Mouse (Mus musculus) embryonic facial prominence, embryonic 11.5 days (tissue): ENCODE data around the gene Zfp639. TPM values are rescaled to one million over a fixed set of nuclear protein-coding genes. Genes with fewer than 3 reads are reported as not detected.

ENCODE experiments used
- ATAC-seq: fragments of 200-750 bp; cut with Nextera tagmentation; replicated peaks from 2 replicates; pipeline ENCODE4 v1.8.0; 2017; ENCODE audit warnings: low read depth; ENCODE audit not compliant: insufficient number of reproducible peaks, low FRiP score, low TSS enrichment
- DNase-seq: peaks from one replicate; pipeline ENCODE4 v3.0.0-alpha.2; 2015; ENCODE audit warnings: low spot score
- H3K27ac ChIP-seq: fragments of 300-500 bp; sonication (generic); replicated peaks from 2 replicates; pipeline ENCODE4 v1.5.1; 2014; ENCODE audit warnings: mild to moderate bottlenecking, low read depth, low read length, control low read depth
- H3K27me3 ChIP-seq: fragments of 300-500 bp; sonication (generic); 2 replicates; pipeline ENCODE4 v1.6.1; 2014; ENCODE audit warnings: mild to moderate bottlenecking, low read length, moderate library complexity, mixed read lengths; ENCODE audit not compliant: control insufficient read depth, insufficient read depth
- H3K36me3 ChIP-seq: fragments of 300-500 bp; sonication (generic); replicated peaks from 2 replicates; pipeline ENCODE4 v1.6.1; 2014; ENCODE audit warnings: low read depth, mild to moderate bottlenecking, low read length, moderate library complexity, mixed read lengths; ENCODE audit not compliant: control insufficient read depth, insufficient read depth
- H3K4me1 ChIP-seq: fragments of 300-500 bp; sonication (generic); 2 replicates; pipeline ENCODE4 v1.6.1; 2014; ENCODE audit warnings: low read length, mixed read lengths; ENCODE audit not compliant: control insufficient read depth, insufficient read depth
- H3K4me2 ChIP-seq: fragments of 300-500 bp; sonication (generic); 2 replicates; pipeline ENCODE4 v1.6.1; 2014; ENCODE audit warnings: low read depth, mild to moderate bottlenecking, control low read depth, low read length, moderate library complexity
- H3K4me3 ChIP-seq: fragments of 300-500 bp; sonication (generic); 2 replicates; pipeline ENCODE4 v1.5.1; 2014; ENCODE audit warnings: low read depth, low read length, control low read depth
- H3K9ac ChIP-seq: fragments of 300-500 bp; sonication (generic); replicated peaks from 2 replicates; pipeline ENCODE4 v1.6.1; 2014; ENCODE audit warnings: mild to moderate bottlenecking, control low read depth, low read length
- H3K9me3 ChIP-seq: fragments of 300-500 bp; sonication (generic); replicated peaks from 2 replicates; pipeline ENCODE4 v1.6.1; 2016; ENCODE audit warnings: mild to moderate bottlenecking, low read length, inconsistent platforms, mixed read lengths; ENCODE audit not compliant: control insufficient read depth
- WGBS: fragments of 180-500 bp; shearing (Covaris S2); extraction: QIAGEN DNeasy Blood & Tissue Kit; methylation state at CpG from one replicate; pipeline ENCODE4 v1.1.7; 2014; 5-methylcytosine and 5-hydroxymethylcytosine counted together
- polyA plus RNA-seq: library from polyadenylated mRNA; unstranded; fragments of >200 nt; fragmentation: Nextera tagmentation; extraction: Ambion mirVana; gene quantifications from 2 replicates; pipeline ENCODE4 v1.2.1, GENCODE M21; 2014

Zfp639 gene
- polyA plus RNA-seq, 1 experiment from 2014 or later = 51.7 TPM

DNA sequence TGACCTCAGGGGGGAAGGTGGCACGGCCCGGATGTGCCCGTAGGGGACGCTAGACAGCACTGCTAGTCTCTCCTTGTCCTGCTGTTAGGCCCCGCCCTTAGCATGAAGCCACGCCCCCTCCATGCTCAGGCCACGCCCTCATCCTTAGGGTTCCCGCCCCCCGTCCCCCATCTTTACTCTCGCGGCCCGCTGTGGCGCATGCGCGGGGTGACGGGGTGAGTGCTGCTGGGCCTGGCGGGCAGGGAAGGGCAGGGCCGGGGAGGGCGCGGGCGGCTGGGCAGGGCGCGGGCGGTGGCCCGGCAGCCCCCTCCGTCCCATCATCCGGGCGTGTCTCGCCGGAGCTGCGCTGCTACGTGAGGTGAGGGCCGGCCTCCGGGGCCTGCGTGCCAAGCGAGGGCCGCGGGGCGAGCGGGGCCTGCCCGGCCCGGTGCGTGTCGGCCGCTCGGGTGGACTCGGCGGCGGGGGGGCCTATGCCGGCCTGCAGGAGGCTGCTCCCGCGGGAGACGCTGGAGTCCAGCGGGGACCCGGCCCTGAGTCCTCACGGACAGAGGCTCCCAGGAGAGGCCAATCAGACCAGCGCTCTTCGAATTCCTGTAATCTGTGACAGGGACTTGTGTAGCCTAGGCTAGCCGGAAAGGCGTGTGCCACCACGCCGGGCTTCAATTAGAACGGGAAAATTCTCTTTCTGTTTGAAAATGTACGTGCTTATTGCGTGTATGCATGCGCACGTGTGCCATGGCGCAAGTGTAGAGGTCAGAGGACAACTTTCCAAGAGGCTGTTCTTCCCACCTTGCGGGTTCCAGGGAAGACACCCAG, 524 bp downstream of the Zfp639 start:
- H3K9me3 ChIP-seq = no peaks in the 10 kb centered on the region
- DNase-seq (peak; percentile 96), ATAC-seq (peak; percentile 90)
- no peaks in the 10 kb centered on the region; the same call in 1 of the 2 replicates for H3K36me3 ChIP-seq
- H3K27me3 ChIP-seq = no peaks in the 10 kb centered on the region
- peak overlapping the region; percentile 88 for H3K4me3 ChIP-seq
- under 1% methylated on average over 52 of the region's 69 CpGs for WGBS
- H3K27ac ChIP-seq = peak overlapping the region; percentile 47
- no peaks in the 10 kb centered on the region for H3K4me1 ChIP-seq
- H3K4me2 ChIP-seq = peak overlapping the region; percentile 62
- H3K9ac ChIP-seq = peak overlapping the region; percentile 95

DNA sequence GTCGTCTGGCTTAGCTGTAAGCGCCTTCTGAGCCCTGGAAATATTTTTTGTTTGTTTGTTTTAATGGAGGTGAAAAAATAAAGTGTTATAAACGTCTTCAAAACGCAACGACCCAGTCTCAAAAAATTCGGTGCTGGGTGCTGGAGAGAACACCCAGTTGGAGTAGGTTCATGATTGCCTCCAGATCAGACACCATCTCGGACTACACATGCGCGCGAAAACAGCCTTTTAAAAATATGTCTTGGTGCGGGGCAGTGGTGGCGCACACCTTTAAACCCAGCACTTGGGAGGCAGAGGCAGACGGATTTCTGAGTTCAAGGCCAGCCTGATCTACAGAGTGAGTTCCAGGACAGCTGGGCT, 1.1 kb downstream of the Zfp639 start:
- Histone ChIP-seq H3K4me1 (no peaks in the 10 kb centered on the region), H3K4me2 (peak overlapping the region; percentile 62), H3K9me3 (no peaks in the 10 kb centered on the region), H3K27ac (no peak overlapping the region), H3K36me3 (no peaks in the 10 kb centered on the region; the same call in 1 of the 2 replicates), H3K27me3 (no peaks in the 10 kb centered on the region), H3K9ac (peak overlapping the region; percentile 95), H3K4me3 (peak overlapping the region; percentile 88)
- DNase-seq (peak; percentile 26), ATAC-seq (no peak)
- 9% methylated on average over 13 of the region's 13 CpGs for WGBS

DNA sequence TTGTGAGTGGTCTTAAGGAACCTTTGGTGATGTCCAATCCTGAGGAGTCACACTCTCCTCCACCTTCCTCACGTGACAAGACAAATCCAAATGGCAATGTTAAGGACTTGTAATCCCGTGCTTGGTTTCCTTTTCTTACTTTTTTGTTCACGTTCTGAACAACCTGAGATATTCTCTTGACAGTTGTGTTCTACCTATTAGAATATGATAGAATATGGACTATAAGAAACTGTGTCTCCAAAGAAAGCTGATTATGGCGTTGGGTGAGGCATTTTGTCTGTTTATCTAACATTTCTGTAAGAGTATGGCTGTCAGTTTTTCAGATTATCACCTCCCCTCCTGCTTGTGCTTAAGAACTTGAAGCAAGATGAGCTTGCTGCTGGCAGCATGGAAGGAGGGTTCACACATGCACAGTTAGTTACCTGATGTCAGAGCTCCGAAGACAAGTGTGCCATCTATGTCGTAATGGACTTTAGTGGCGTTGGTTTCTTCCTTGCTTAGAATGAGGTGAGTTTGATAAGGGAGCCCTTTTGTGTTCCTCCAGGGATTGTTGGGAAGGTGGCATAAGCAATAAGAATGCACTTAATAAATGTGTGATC, 2.7 kb downstream of the Zfp639 start:
- no peak for ATAC-seq
- DNase-seq = no peak
- Histone ChIP-seq H3K27me3 (no peaks in the 10 kb centered on the region), H3K9ac (no peak overlapping the region), H3K4me2 (no peak overlapping the region), H3K4me1 (no peaks in the 10 kb centered on the region), H3K27ac (no peak overlapping the region), H3K36me3 (peaks cover 2% of the 10 kb centered on the region), H3K4me3 (no peak overlapping the region), H3K9me3 (no peaks in the 10 kb centered on the region)
- WGBS = 88% methylated on average over 7 of the region's 7 CpGs

DNA sequence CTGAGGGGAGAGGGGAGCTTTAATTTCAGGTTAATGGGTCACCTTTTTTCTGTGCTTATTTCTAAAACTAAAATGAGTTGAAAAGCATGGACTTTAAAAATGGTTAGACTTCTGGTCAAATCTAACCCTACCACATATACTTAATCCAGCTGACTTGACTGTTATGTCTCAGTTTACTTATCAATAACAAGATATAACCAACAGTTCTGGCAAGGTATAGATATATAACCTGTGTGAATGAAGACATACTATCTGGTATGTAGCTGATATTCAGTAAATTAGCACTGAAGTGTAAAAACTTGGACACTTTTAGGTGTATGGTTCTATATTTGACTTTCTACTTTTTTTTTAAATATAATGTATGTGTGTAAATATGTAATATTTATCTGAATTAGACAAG, 3.5 kb downstream of the Zfp639 start:
- no peak for ATAC-seq
- H3K9ac ChIP-seq = no peak overlapping the region

DNA sequence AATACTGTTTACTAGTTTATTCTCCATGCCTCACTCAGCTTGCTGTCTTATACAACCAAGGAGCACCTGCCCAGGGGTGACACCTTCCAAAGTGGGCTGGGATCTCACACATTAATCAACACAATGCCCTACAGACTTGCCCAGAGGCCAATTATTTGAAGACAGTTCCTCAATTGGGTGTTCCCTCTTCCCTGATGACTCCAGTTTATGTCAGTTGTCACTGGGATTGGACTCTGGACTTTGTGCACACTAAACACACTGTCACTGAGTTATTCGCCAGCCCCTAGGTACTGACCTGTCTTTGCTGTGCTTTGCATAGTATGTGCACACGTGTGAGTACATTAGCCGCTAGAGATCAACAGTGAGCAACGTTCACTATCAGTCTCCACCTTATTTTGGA, 17.1 kb downstream of the Zfp639 start:
- no peak overlapping the region for H3K27ac ChIP-seq
- ATAC-seq (no peak), DNase-seq (no peak)
- H3K36me3 ChIP-seq = no peaks in the 10 kb centered on the region
- H3K4me1 ChIP-seq = no peaks in the 10 kb centered on the region
- no peak overlapping the region for H3K4me3 ChIP-seq
- H3K9ac ChIP-seq = no peak overlapping the region
- 95% methylated on average over 4 of the region's 4 CpGs for WGBS
- no peaks in the 10 kb centered on the region for H3K9me3 ChIP-seq
- no peaks in the 10 kb centered on the region for H3K27me3 ChIP-seq
- H3K4me2 ChIP-seq = no peak overlapping the region

More for the DNA sequence above, 3.5 kb downstream of the Zfp639 start:
- no peak for DNase-seq
- Histone ChIP-seq H3K4me1 (no peaks in the 10 kb centered on the region), H3K4me3 (no peak overlapping the region), H3K9me3 (no peaks in the 10 kb centered on the region), H3K36me3 (peaks cover 2% of the 10 kb centered on the region), H3K27ac (no peak overlapping the region), H3K27me3 (no peaks in the 10 kb centered on the region), H3K4me2 (no peak overlapping the region)

DNA sequence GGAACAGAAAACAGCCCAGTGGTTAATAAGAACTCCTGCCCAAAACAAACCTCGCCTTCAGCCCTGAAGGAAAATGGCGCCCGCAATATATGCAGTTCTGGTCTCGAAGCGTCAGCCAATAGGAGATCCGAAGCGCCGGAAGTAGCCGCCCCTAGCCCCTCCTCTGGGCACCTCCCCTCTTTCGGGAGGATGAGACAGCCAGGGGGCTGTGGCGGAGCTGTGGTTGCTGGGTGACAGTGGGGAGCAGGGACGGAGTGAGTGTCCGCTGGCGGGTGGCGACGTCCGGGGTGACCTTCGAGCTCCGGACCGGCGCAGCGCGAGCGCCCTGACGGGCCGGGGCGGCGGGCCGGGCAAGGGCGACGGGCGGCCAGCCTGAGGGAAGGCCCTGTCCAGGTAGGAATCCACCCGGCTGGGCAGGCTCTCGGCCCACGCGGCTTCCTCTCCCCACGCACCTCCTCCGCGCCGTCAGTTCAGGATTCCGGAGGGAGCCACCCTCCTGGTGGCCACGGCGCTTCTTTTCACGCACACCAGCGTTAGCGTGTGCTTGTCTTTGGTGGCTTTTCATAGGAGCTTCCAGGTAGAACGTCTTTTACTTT, 19.3 kb downstream of the Zfp639 start, which contains the start of gene Mfn1:
Gene Mfn1 (plus strand): TSS at position 163 of the 596 bp plus-strand sequence.
- H3K4me3 ChIP-seq = peak within 1 kb of the TSS; percentile 87
- DNase-seq (peak; percentile 96), ATAC-seq (peak; percentile 99)
- no peaks in the 10 kb centered on the region for H3K36me3 ChIP-seq
- no peaks in the 10 kb centered on the region for H3K27me3 ChIP-seq
- H3K27ac ChIP-seq = no peak within 1 kb of the TSS
- WGBS = under 1% methylated on average over 36 of the region's 47 CpGs
- no peaks in the 10 kb centered on the region for H3K9me3 ChIP-seq
- H3K4me2 ChIP-seq = peak within 1 kb of the TSS; percentile 41
- H3K4me1 ChIP-seq = no peaks in the 10 kb centered on the region
- peak within 1 kb of the TSS; percentile 84 for H3K9ac ChIP-seq

DNA sequence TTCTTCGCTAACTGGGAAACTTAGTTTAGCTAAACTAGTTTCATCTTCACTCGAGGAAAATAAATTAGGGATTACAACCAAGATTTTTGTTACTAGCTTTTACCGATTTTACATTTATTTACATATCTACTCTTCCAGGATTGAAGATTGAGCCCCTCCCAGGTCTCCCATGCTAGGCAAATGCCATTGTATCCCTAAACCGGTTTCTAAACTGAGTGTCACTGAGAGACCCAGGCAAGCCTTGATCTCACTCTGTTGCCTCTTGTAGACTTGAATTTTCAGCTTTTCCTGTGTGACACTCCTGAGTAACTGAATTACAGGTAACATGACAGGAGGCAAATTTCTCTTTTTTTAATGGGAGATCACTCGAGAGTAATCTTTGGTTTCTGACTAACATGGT, 20.0 kb downstream of the Zfp639 start:
- Histone ChIP-seq H3K9me3 (no peaks in the 10 kb centered on the region), H3K27me3 (no peaks in the 10 kb centered on the region), H3K9ac (no peak overlapping the region; the same call in 1 of the 2 replicates), H3K4me1 (no peaks in the 10 kb centered on the region), H3K27ac (no peak overlapping the region), H3K36me3 (no peaks in the 10 kb centered on the region), H3K4me3 (peak overlapping the region; percentile 87), H3K4me2 (peak overlapping the region; percentile 41)
- ATAC-seq = no peak
- WGBS = 16% methylated on average over 5 of the region's 5 CpGs
- peak; percentile 17 for DNase-seq

DNA sequence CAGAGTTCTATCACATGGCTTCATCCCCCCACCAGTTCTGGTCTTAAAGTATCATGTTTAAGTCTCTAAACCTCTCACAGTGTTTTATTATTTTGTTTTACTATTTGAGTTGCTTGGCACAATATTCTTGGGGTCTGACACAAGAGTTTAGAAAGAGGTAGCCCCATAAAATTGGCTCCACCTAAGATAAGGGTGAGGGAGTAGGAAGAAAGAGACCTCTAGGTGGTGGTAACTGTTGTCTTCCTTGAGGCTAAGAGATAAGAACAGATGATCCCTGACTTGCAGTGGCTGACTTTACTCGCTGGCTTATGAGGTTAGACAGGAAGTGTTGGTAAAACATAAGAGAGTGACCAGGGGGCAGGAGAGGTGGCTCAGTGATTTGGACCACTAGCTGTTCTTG, 25.6 kb downstream of the Zfp639 start:
- Histone ChIP-seq H3K4me2 (no peak overlapping the region), H3K4me3 (no peak overlapping the region), H3K9me3 (no peaks in the 10 kb centered on the region), H3K9ac (no peak overlapping the region), H3K36me3 (no peaks in the 10 kb centered on the region), H3K4me1 (no peaks in the 10 kb centered on the region), H3K27ac (no peak overlapping the region), H3K27me3 (no peaks in the 10 kb centered on the region)
- no peak for ATAC-seq
- DNase-seq = no peak
- WGBS = 67% methylated on average over 1 of the region's 1 CpGs
